Mouse (Mus musculus) adrenal gland, postnatal 14 days (tissue): ENCODE measurements around the gene Plce1. TPM values are rescaled to one million over a fixed set of nuclear protein-coding genes. Genes with fewer than 3 reads are reported as not detected.

ENCODE experiments used
- DNase-seq: peaks from one replicate; pipeline ENCODE4 v3.0.0; 2021; ENCODE audit warnings: mixed read lengths
- long read RNA-seq, 2 experiments: library from polyadenylated mRNA; stranded (forward); transcript quantifications; one replicate each; pipeline ENCODE4 v2.0.0; 2021
- total RNA-seq: library from RNA; stranded (reverse); gene quantifications from 2 replicates; pipeline ENCODE4 v1.2.3, GENCODE M21; 2021

Plce1 gene
- total RNA-seq = 8.9 and 9.2 TPM in 2 replicates
- long read RNA-seq, experiment 1, partial matches to known transcripts = 1 of 1 reads
- long read RNA-seq, experiment 1, other reads (novel, unspliced or antisense) = 0 of 1 reads
- long read RNA-seq, experiment 2, partial matches to known transcripts = 0 of 1 reads
- long read RNA-seq, experiment 2, other reads (novel, unspliced or antisense) = 1 of 1 reads

DNA sequence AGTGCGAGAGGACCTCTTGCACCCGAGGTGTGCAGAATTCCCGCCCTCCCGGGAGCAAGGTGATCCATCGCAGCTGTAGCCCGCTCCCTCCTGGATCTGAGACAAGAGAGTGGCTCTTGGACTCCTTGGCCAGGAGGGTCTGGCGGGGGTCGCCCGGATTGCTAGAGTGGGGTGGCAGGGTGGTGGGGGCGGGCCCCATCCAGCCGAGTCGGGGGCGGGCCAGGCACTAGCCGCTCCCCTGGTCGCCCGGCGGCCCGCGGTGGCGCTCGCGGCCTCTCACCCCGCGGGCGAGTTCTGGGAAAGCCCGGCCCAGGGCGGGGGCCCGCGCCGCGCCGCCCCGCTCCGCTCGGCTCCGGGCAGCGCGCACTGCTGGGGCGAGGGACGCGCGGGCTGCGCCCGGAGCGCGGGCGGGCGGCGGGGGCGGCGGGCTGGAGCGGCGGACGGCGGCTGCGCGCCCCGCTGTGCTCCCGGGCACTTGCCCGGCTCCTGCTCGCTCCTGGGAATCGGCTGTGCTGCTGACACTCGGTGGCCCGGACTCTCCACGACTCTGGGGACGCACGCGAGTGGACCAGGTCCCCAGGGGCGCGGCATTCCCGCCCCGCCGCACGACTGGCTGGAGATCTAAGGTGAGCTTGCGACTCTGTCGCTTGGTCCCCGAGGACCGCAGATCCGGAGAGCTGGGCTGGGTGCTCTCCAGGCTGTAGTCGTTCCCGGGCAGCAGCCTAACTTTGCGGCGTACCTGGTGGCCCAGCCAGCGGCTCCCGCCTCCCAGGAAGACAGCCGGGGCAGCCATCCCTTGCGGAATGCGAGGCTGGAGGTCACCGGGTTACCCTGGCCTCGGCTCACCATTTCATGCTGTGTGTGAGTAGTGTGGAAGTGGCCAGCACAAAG is at the start of gene Plce1:
Gene Plce1 (plus strand): TSS at position 379 of the 891 bp plus-strand sequence.
- DNase-seq = peak; percentile 61

GRCm38 (mm10) chr19:38431326-38431725 is 49.6 kb upstream of the Plce1 start:
- no peak for DNase-seq

DNA sequence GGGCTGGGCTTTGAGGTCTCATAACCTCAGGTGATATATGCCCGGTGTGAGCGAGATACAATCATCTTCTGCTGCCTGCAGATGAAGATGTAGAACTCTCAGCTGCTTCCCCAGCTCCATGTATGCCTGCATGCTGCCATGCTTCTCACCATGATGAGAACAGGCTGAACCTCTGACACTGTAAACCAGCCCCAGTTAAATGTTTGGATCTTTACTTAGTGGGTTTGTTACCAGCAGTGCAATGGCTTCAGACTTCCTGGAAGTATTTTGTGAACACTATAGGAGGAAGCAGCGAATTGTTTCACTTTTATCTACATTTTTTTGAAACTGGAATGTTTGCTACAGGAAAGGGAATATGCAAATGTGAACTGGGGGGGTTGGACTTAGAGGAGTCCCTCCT is 48.9 kb upstream of the Plce1 start:
- DNase-seq = no peak

DNA sequence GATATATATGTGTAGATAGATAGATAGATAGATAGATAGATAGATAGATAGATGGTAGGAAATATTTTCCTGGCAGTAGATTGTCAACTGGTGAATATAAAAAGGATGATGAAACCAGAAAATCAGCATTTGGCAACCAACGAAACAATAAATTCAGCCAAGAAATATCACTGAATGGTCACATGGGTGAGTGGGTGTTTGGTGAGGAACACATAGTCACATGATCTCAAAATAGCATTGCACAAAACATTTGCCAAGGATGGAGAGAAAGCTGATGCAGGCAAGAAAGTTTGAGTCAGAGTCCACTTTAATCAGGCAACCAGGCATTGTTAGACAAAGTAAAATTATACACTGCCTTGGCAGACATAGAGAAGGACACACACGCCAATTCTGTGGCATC is 47.5 kb upstream of the Plce1 start:
- peak; percentile 16 for DNase-seq

DNA sequence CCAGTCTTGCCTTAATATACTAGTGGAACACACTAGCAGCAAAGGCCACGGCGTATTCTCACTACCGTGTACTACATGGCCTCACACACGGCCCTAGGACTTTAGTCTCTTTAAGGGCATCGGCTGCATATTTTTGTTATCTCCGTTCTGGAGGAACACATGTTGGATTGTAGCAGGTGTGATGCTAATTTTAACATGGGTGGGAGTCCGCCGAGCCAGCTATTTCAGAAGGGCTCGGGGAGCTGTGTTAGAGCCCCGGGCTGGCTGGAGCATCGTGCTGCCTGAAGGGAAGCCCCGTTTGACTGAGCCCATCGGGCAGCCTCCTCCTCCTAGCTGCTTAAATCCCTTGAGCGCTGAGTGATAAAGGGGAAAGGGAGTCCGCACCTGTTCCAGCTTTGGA is 45.7 kb upstream of the Plce1 start:
- DNase-seq = no peak

DNA sequence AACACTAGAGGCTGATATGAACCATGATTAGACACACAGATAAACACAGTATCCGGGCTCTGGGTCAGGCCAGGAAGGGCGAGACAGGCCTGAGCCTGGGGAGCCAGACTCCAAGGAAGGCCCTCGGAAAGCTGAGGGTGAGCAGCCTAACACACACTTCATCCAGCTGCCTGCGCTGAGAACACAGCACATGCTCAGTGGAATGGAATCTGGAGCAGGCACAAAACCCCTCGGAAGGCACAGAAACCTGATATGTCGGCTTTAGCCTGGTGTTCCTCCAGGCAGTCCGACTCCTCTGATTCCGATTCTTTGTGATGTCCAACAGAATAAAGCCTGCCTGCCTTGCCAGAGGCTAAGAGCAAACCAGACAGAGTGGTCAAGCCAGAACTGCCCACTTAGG is 39.0 kb upstream of the Plce1 start:
- DNase-seq = no peak

- no peak for DNase-seq
Measured at GRCm38 (mm10) chr19:38445758-38446157, 35.2 kb upstream of the Plce1 start.

GRCm38 (mm10) chr19:38455228-38455627 is 25.7 kb upstream of the Plce1 start:
- DNase-seq = no peak

DNA sequence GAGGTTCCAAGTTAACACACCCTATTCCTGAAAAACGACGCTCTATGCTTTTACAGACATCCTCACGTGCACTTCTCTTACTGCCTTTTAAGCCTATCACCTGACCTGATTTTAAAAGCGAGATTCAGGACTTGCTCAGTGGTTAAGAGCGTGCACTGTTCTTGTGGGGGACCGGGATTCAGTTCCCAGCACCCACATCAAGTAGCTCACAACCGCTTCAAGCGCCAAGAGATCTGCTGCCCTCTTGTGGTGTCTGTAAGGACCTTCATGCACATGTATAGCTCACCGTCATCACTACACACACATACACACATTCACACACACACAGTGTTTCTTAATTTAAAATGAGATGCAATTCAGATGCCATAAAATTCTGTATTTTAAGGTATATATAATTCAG is 21.9 kb upstream of the Plce1 start:
- DNase-seq = no peak

- DNase-seq = no peak
Measured at GRCm38 (mm10) chr19:38460696-38461095, 20.2 kb upstream of the Plce1 start.

DNA sequence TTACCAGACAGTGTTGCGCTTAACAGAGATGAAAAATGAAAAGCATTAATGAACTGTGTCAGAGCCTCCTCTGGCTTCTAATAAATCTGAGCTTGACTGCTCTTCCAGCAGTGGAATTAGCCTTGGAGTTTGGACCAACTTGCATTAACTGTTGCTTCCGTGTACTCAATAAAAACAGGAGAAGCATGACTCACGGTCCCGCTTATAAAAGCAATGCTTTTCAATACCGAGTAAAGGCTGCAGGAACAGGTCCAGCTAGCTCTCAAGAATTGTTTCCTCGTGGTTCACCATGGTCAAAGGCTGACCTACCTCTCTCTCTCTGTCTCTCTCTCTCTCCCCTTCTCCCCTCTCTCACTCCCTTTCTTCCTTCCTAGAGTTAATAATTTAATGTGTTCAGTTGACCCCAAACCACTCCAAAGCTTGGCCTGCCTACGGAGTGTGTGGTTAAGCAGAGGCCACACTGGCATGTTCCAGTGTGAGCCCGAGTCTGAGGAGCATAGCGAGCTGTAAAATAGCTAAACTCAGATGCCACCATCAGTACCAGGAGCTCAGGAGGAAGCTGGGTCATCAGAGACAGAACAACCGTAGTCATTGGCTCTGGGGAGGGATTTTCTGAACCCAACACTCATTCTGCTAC is 10.5 kb upstream of the Plce1 start:
- no peak for DNase-seq

GRCm38 (mm10) chr19:38475394-38475793 is 5.5 kb upstream of the Plce1 start:
- no peak for DNase-seq

DNA sequence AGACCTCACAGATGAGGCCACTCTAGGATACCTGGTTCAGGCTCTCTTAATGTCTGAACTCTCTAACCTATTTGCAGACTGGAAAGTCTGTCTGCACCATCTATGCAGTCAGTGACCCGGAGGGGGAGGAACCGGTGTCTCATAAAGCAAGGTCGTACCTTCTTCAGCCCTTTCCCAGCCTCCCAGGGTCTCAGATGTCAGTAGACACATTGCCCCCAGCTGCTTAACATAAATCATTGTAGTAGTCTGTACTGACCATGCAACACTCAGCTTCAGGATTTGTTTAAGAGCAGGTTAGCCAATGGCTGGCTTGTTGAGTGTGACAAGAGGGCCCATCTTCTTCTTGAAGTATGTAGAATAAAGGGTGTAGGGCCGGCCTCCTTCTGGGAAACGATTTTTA is 2.6 kb upstream of the Plce1 start:
- DNase-seq = no peak

DNA sequence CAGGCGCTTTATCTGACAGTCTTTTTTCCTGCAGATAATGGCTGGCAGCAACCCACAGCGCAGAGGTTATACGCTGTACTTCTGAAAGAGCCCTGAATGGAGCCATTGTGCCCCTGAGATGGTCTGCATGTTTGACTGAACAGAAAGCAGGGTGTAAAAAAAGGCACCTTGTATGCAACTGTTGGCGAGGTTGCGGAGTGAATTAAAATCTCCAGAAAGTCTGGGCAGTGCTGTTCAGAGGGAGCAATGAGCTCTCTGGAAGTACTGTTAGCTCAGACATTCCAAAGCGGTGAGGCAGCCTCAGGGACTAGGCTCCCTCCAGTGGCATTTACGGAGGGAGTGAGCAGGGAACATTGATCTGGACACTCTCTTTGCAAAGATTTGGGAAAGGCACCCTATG is 2.0 kb upstream of the Plce1 start:
- DNase-seq = peak; percentile 35

- no peak for DNase-seq
Measured at GRCm38 (mm10) chr19:38479473-38479872, 1.4 kb upstream of the Plce1 start.

DNA sequence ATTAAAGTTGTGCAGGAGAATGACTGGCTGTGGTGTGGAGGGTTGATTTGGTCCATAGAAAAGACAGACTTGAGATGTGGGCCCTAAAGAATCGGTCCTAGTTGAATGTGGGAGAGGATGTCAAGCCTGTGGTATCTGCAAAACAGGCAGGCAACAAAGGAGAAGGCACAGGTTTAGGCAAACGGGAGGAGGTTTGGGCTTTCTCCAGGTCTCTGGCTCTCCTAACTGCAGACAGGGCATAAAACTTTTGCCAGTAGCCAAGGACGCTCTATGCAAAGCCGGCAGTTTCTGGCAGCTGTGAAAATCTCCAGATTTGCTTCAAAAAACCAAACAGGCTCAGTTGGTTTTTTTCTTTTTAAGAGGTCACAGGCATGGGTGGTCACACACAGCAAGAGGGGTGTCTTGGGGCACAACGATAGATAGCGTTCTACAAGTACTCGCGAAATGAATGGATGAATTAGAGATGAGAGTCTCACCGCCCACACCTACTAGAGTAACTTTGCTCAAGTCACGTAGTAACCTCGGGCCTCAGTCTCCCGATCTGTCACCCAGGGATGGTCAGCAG is 671 bp upstream of the Plce1 start:
- DNase-seq = no peak

DNA sequence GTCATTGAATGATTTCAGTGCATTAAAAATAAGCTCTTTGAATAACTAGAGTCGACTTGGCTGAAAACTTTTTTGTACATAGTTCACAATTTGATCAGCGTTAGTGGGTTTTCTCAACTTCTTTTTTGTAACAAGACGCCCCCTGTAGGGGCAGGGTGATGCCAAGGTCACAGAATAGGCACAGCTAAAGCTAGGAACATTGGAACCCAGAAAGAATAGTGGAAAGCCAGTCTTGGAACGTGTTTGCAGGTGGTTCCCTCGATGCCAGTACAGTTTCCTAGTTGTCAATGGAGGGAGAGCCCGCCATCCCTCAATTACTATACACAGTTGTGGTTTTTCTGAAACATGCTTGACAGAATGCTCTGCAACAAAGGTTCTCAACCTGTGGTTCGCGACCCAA is 997 bp downstream of the Plce1 start:
- no peak for DNase-seq

GRCm38 (mm10) chr19:38482406-38483181 is 1.7 kb downstream of the Plce1 start:
- no peak for DNase-seq

GRCm38 (mm10) chr19:38485779-38486555 is 5.1 kb downstream of the Plce1 start:
- no peak for DNase-seq

GRCm38 (mm10) chr19:38487501-38487900 is 6.6 kb downstream of the Plce1 start:
- no peak for DNase-seq
